Mouse (Mus musculus): ENCODE data around the gene Rps25. TPM values are rescaled to one million over a fixed set of nuclear protein-coding genes. Genes with fewer than 3 reads are reported as not detected.
A peak's percentile ranks its signal among the peaks of the same experiment; 100 is the strongest.
"Not testable (repeated sequence)": the region's sequence is repeated elsewhere in the genome, so short reads cannot be mapped to it uniquely, and the experiment has no call there.

Rps25 gene
- polyA plus RNA-seq, 1 experiment from 2014 or later = 1,622 TPM

DNA sequence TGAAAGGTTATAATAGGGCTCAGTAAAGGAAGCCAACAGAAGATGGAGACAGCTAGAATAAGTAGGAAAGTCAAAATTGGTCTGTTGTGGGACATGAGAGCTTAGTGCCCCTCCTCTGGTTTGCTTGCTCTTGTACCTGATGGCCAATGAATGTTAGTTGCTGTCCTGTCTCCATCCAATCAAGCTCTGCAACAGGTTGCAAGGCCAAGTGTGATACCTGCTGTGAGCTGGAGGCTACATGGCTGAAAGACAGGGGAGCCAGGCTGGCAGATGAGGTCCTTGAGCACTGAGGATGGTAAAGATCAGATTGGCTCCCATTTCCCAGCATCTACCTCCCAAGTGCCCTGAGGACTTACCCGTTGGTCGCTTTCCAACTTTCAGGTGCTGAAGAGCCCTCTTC is 5.8 kb downstream of the Rps25 start:
- WGBS = 80% methylated on average over 2 of the region's 2 CpGs
- H3K9me3 ChIP-seq (ENCODE audit: control insufficient read depth, low read length) = no peaks in the 10 kb centered on the region
- no peak overlapping the region for H3K4me3 ChIP-seq (ENCODE audit: low read length)
- H3K4me1 ChIP-seq (ENCODE audit: control insufficient read depth, insufficient read depth, low read length) = peaks cover 11% of the 10 kb centered on the region
- no peak overlapping the region for H3K9ac ChIP-seq (ENCODE audit: low read depth, low read length)
- no peak overlapping the region for H3K4me2 ChIP-seq (ENCODE audit: low read depth, low read length)
- H3K27me3 ChIP-seq (replicated peaks; ENCODE audit: control insufficient read depth, insufficient read depth, low read length) = no peaks in the 10 kb centered on the region
- no peak overlapping the region for H3K27ac ChIP-seq (ENCODE audit: low read length)
- H3K36me3 ChIP-seq (ENCODE audit: control insufficient read depth, insufficient read depth, low read length) = peaks cover 21% of the 10 kb centered on the region
- ATAC-seq = no peak

DNA sequence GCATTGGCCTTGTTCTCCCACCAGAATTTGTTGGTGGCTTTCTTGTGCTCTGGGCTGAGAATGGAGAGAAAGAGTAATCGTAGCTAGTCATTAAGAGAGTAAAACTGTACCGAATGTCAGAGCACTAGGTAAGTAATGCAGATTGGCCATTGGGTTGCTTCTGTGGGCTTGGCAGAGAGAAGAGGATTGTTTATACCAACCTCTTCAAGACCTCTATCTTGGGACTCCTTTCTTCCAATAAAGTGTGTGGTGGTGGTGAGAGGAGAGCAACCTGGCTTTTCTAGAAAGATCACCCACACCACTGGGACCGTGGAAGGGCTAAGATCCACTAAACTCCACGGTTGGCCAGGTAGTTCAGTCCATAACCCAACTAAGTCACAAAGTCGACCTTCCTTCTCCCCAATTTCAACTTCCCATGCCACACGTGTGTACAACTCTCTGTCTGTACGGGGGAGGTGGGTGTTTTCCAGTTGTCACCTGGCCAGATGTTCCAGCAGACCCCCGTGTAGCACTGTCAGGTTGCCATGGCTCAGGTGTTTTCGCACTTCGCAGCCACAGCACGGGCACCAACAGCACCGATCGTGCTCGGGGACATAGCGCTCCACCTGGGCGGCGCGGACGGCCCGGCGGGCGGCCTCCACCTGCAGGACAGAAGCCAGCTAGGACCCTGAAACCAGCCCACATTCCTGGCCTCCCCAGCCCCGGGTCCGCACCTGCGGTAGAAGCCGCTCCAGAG is 10.4 kb downstream of the Rps25 start:
- Histone ChIP-seq H3K4me3 (ENCODE audit: low read length) (peak overlapping the region; percentile 89), H3K9me3 (ENCODE audit: control insufficient read depth, low read length) (no peaks in the 10 kb centered on the region)
- WGBS = 6% methylated on average over 26 of the region's 26 CpGs

DNA sequence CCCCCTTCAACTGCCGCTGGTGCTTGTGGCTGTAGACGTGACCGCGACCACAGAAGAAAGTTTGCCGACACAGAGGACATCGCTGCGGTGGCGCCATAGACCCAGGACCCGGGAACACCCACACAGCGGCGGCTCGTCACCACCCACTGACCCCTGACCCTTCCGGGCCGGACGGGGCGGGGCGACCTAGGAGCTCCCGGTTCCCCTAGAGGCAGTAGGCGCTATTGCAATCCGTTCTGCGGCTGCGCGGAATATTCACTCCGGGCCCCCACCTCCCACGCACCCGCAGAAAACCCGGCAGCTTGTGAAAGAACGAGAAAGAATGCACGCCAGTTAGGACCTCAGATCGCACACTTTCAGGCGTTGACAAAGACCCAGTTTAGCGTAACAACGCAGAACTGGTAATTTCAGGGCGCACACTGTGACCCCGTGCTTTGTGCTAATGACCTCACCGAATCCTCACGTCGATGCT is 11.0 kb downstream of the Rps25 start:
- H3K4me1 ChIP-seq (ENCODE audit: control insufficient read depth, insufficient read depth, low read length) = peaks cover 10% of the 10 kb centered on the region
- no peaks in the 10 kb centered on the region for H3K27me3 ChIP-seq (replicated peaks; ENCODE audit: control insufficient read depth, insufficient read depth, low read length)
- peak overlapping the region; percentile 89 for H3K4me3 ChIP-seq (ENCODE audit: low read length)
- peak overlapping the region; percentile 91 for H3K9ac ChIP-seq (ENCODE audit: low read depth, low read length)
- peak overlapping the region; percentile 78 for H3K4me2 ChIP-seq (ENCODE audit: low read depth, low read length)
- H3K36me3 ChIP-seq (ENCODE audit: control insufficient read depth, insufficient read depth, low read length) = peaks cover 5% of the 10 kb centered on the region
- ATAC-seq = peak; percentile 97
- under 1% methylated on average over 38 of the region's 38 CpGs for WGBS
- H3K27ac ChIP-seq (ENCODE audit: low read length) = peak overlapping the region; percentile 77
- no peaks in the 10 kb centered on the region for H3K9me3 ChIP-seq (ENCODE audit: control insufficient read depth, low read length)

More for the DNA sequence above, 10.4 kb downstream of the Rps25 start:
- H3K4me2 ChIP-seq (ENCODE audit: low read depth, low read length) = peak overlapping the region; percentile 78
- peaks cover 10% of the 10 kb centered on the region for H3K4me1 ChIP-seq (ENCODE audit: control insufficient read depth, insufficient read depth, low read length)
- H3K27me3 ChIP-seq (replicated peaks; ENCODE audit: control insufficient read depth, insufficient read depth, low read length) = no peaks in the 10 kb centered on the region
- peak overlapping the region; percentile 77 for H3K27ac ChIP-seq (ENCODE audit: low read length)
- H3K9ac ChIP-seq (ENCODE audit: low read depth, low read length) = peak overlapping the region; percentile 91
- peak; percentile 81 for ATAC-seq
- H3K36me3 ChIP-seq (ENCODE audit: control insufficient read depth, insufficient read depth, low read length) = peaks cover 11% of the 10 kb centered on the region

GRCm38 (mm10) chr9:44418519-44419385 is 11.8 kb downstream of the Rps25 start, which contains the start of gene Ccdc84:
TSS of gene Ccdc84 (minus strand) at chr9:44418569.
- H3K27ac ChIP-seq (ENCODE audit: low read length) = peak within 1 kb of the TSS; percentile 77
- peak within 1 kb of the TSS; percentile 91 for H3K9ac ChIP-seq (ENCODE audit: low read depth, low read length)
- peaks cover 10% of the 10 kb centered on the region for H3K4me1 ChIP-seq (ENCODE audit: control insufficient read depth, insufficient read depth, low read length)
- H3K9me3 ChIP-seq (ENCODE audit: control insufficient read depth, low read length) = no peaks in the 10 kb centered on the region
- no peaks in the 10 kb centered on the region for H3K36me3 ChIP-seq (ENCODE audit: control insufficient read depth, insufficient read depth, low read length)
- 78% methylated on average over 14 of the region's 14 CpGs for WGBS
- peak within 1 kb of the TSS; percentile 89 for H3K4me3 ChIP-seq (ENCODE audit: low read length)
- peak within 1 kb of the TSS; percentile 78 for H3K4me2 ChIP-seq (ENCODE audit: low read depth, low read length)
- H3K27me3 ChIP-seq (replicated peaks; ENCODE audit: control insufficient read depth, insufficient read depth, low read length) = no peaks in the 10 kb centered on the region
- ATAC-seq = no peak

DNA sequence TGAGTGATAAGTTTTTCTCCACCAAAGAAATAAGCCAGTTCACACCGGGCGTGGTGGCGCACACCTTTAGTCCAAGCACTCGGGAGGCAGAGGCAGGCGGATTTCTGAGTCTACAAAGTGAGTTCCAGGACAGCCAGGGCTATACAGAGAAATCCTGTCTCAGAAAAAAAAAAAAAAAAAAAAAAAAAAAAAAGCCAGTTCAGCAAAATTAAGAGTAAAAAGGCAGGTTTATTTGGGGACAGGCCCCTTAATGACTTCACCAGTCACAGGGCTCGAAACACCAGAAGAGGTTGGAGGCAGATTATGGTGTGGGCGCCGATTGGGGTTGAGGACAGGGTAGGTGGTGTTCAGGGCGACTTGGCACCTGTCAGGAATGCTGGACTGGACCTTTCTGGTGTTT is 12.8 kb downstream of the Rps25 start:
- peaks cover 10% of the 10 kb centered on the region for H3K4me1 ChIP-seq (ENCODE audit: control insufficient read depth, insufficient read depth, low read length)
- H3K27ac ChIP-seq (ENCODE audit: low read length); H3K4me3 ChIP-seq (ENCODE audit: low read length); H3K4me2 ChIP-seq (ENCODE audit: low read depth, low read length); H3K9me3 ChIP-seq (ENCODE audit: control insufficient read depth, low read length); H3K27me3 ChIP-seq (replicated peaks; ENCODE audit: control insufficient read depth, insufficient read depth, low read length); ATAC-seq; H3K9ac ChIP-seq (ENCODE audit: low read depth, low read length); H3K36me3 ChIP-seq (ENCODE audit: control insufficient read depth, insufficient read depth, low read length): not testable (repeated sequence)
- 94% methylated on average over 9 of the region's 9 CpGs for WGBS

DNA sequence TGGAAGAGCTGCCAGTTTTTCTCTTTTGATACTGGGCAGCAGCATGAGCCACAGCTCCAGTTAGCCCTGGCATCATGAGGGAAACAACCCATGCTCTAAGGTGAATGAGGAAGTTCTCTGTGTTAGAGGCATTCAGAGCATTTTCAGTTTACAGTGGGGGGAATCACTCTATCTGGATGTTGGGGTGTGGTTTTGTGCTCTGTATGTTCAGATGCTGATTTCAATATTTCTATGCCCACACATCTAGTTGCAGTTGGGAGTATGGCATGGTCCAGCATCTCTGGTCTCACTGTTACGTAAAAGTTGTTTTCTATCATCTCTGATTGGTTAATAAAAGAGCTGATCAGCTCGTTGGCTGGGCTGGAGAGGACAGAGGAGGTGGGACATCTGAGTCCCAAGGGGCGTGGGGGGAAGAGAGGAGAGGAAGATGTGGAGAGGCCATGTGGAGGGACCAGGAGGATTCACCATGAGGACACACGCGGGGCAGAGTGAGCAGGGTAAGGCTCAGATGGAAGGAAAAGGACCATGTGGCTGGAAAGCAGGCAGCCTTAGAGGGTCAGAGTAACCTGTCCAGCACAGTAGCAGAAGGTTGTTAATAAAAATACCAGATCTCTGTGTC is 13.4 kb downstream of the Rps25 start:
- H3K36me3 ChIP-seq (ENCODE audit: control insufficient read depth, insufficient read depth, low read length) = no peaks in the 10 kb centered on the region
- no peak for ATAC-seq
- H3K4me3 ChIP-seq (ENCODE audit: low read length) = no peak overlapping the region
- H3K4me2 ChIP-seq (ENCODE audit: low read depth, low read length) = no peak overlapping the region
- no peak overlapping the region for H3K9ac ChIP-seq (ENCODE audit: low read depth, low read length)
- no peak overlapping the region for H3K27ac ChIP-seq (ENCODE audit: low read length)
- no peaks in the 10 kb centered on the region for H3K9me3 ChIP-seq (ENCODE audit: control insufficient read depth, low read length)
- peaks cover 10% of the 10 kb centered on the region for H3K4me1 ChIP-seq (ENCODE audit: control insufficient read depth, insufficient read depth, low read length)
- no peaks in the 10 kb centered on the region for H3K27me3 ChIP-seq (replicated peaks; ENCODE audit: control insufficient read depth, insufficient read depth, low read length)
- 68% methylated on average over 5 of the region's 5 CpGs for WGBS

DNA sequence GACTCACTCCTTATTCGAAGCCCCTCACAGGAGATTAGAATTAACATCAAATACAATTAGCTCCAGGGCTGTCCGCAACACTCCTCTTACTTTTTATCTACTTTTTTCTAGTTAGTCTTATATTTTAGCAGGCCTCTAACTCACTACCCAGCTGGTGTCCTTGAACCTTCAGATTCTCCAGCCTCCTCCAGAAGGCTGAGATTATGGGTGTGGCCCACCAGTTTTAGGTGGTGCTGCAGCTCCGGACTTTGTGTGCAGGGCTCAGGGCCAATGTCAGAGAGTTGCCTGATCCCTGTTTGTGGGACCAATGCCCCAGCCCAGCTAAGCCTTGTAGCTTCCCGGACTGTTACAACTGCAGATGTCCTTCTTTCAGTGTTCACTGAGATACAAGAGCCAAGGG is 16.6 kb downstream of the Rps25 start:
- no peaks in the 10 kb centered on the region for H3K9me3 ChIP-seq (ENCODE audit: control insufficient read depth, low read length)
- no peak overlapping the region for H3K4me3 ChIP-seq (ENCODE audit: low read length)
- no peak for ATAC-seq
- H3K9ac ChIP-seq (ENCODE audit: low read depth, low read length) = no peak overlapping the region
- 0 out of 2 replicates have a peak, but pooled peaks cover under 1% of the 10 kb centered on the region for H3K4me1 ChIP-seq (ENCODE audit: control insufficient read depth, insufficient read depth, low read length)
- no peaks in the 10 kb centered on the region for H3K36me3 ChIP-seq (ENCODE audit: control insufficient read depth, insufficient read depth, low read length)
- H3K27me3 ChIP-seq (replicated peaks; ENCODE audit: control insufficient read depth, insufficient read depth, low read length) = no peaks in the 10 kb centered on the region
- 78% methylated on average over 4 of the region's 4 CpGs for WGBS
- no peak overlapping the region for H3K27ac ChIP-seq (ENCODE audit: low read length)
- no peak overlapping the region for H3K4me2 ChIP-seq (ENCODE audit: low read depth, low read length)

GRCm38 (mm10) chr9:44432577-44433185 is 25.7 kb downstream of the Rps25 start:
- no peaks in the 10 kb centered on the region for H3K27me3 ChIP-seq (replicated peaks; ENCODE audit: control insufficient read depth, insufficient read depth, low read length)

GRCm38 (mm10) chr9:44435747-44436146 is 28.8 kb downstream of the Rps25 start:
- H3K4me1 ChIP-seq (ENCODE audit: control insufficient read depth, insufficient read depth, low read length) = no peaks in the 10 kb centered on the region
- ATAC-seq = no peak
- 74% methylated on average over 6 of the region's 6 CpGs for WGBS
- H3K4me2 ChIP-seq (ENCODE audit: low read depth, low read length) = no peak overlapping the region
- H3K9me3 ChIP-seq (ENCODE audit: control insufficient read depth, low read length) = no peaks in the 10 kb centered on the region
- H3K27ac ChIP-seq (ENCODE audit: low read length) = no peak overlapping the region
- H3K4me3 ChIP-seq (ENCODE audit: low read length) = no peak overlapping the region
- no peak overlapping the region for H3K9ac ChIP-seq (ENCODE audit: low read depth, low read length)
- no peaks in the 10 kb centered on the region for H3K36me3 ChIP-seq (ENCODE audit: control insufficient read depth, insufficient read depth, low read length)
- H3K27me3 ChIP-seq (replicated peaks; ENCODE audit: control insufficient read depth, insufficient read depth, low read length) = no peaks in the 10 kb centered on the region

More at GRCm38 (mm10) chr9:44432577-44433185, 25.7 kb downstream of the Rps25 start:
- Histone ChIP-seq H3K9ac (ENCODE audit: low read depth, low read length) (no peak overlapping the region), H3K9me3 (ENCODE audit: control insufficient read depth, low read length) (no peaks in the 10 kb centered on the region), H3K36me3 (ENCODE audit: control insufficient read depth, insufficient read depth, low read length) (no peaks in the 10 kb centered on the region), H3K4me3 (ENCODE audit: low read length) (no peak overlapping the region), H3K4me2 (ENCODE audit: low read depth, low read length) (no peak overlapping the region), H3K27ac (ENCODE audit: low read length) (no peak overlapping the region), H3K4me1 (ENCODE audit: control insufficient read depth, insufficient read depth, low read length) (no peaks in the 10 kb centered on the region)
- ATAC-seq = no peak
- WGBS = 39% methylated on average over 5 of the region's 5 CpGs
